Mouse (Mus musculus): ENCODE results near the gene Herpud1.

DNA sequence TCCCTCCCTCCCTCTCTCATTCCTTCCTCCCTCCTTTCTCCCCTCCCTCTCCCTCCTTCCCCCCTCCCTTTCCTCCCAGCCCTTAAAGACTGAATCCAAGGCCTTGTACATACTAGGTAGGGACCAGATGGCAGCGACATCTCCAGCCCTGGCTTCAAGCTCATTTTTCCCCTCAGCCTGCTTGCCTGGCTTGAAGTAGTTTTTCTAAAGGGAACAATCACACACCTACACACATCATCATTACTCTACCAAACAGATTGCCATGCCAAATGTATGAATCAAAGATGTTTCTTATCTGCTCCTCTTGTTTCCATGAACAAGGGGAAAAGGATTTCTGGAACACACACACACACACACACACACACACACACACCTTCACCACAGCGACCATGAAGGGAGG, 58.2 kb downstream of the Herpud1 start:
- TF ChIP-seq CTCF (IDR thresholded peaks at IDR 0.05; ENCODE audit: low read depth) (no peak), EP300 (optimal IDR thresholded peaks at IDR 0.05) (no peak)
